Mouse (Mus musculus) lung, adult 18-20 months (tissue): ENCODE results near the gene Trp63.

Experiments used
- DNase-seq, 2 experiments: peaks; one replicate each; pipeline ENCODE4 v3.0.0; 2022; ENCODE audit warnings: mixed read lengths in 2 of 2

Gene Trp63

GRCm38 (mm10) chr16:25779964-25780363 lies 96.4 kb downstream of the Trp63 start:
- DNase-seq: peak in 1 of 2 experiments; percentile 3

- DNase-seq: no peak
Measured at GRCm38 (mm10) chr16:25784246-25784645, 100.7 kb downstream of the Trp63 start.

GRCm38 (mm10) chr16:25786457-25786856 lies 102.9 kb downstream of the Trp63 start:
- no peak for DNase-seq

GRCm38 (mm10) chr16:25792640-25793266 lies 109.2 kb downstream of the Trp63 start:
- DNase-seq: no peak

- DNase-seq: no peak
Measured at GRCm38 (mm10) chr16:25797732-25798294, 114.2 kb downstream of the Trp63 start.

GRCm38 (mm10) chr16:25799618-25800017 lies 116.1 kb downstream of the Trp63 start:
- no peak for DNase-seq

- peak; percentile 13 for DNase-seq
Measured at GRCm38 (mm10) chr16:25804955-25805354, 121.4 kb downstream of the Trp63 start.

- peak in 1 of 2 experiments; percentile 5 for DNase-seq
Measured at GRCm38 (mm10) chr16:25807116-25807515, 123.6 kb downstream of the Trp63 start.

- no peak for DNase-seq
Measured at GRCm38 (mm10) chr16:25817753-25818624, 134.4 kb downstream of the Trp63 start.

GRCm38 (mm10) chr16:25826016-25826415 lies 142.5 kb downstream of the Trp63 start:
- no peak for DNase-seq

GRCm38 (mm10) chr16:25832576-25832975 lies 149.0 kb downstream of the Trp63 start:
- DNase-seq: no peak

GRCm38 (mm10) chr16:25835301-25835700 lies 151.7 kb downstream of the Trp63 start:
- no peak for DNase-seq

GRCm38 (mm10) chr16:25835723-25836122 lies 152.2 kb downstream of the Trp63 start:
- no peak for DNase-seq

GRCm38 (mm10) chr16:25842996-25843395 lies 159.4 kb downstream of the Trp63 start:
- no peak for DNase-seq

GRCm38 (mm10) chr16:25843625-25844024 lies 160.1 kb downstream of the Trp63 start:
- no peak for DNase-seq

GRCm38 (mm10) chr16:25846611-25847010 lies 163.0 kb downstream of the Trp63 start:
- DNase-seq: no peak

GRCm38 (mm10) chr16:25848474-25848873 lies 164.9 kb downstream of the Trp63 start:
- DNase-seq: no peak

- peak; percentile 8 to 19 for DNase-seq
Measured at GRCm38 (mm10) chr16:25849593-25850464, 166.3 kb downstream of the Trp63 start.

- peak; percentile 41 to 54 for DNase-seq
Measured at GRCm38 (mm10) chr16:25860731-25861505, 177.4 kb downstream of the Trp63 start.

- DNase-seq: peak in 1 of 2 experiments; percentile 11
Measured at GRCm38 (mm10) chr16:25865096-25865869, 181.7 kb downstream of the Trp63 start.

GRCm38 (mm10) chr16:25871503-25871902 lies 187.9 kb downstream of the Trp63 start:
- no peak for DNase-seq
